Mouse (Mus musculus) left cerebral cortex, postnatal 4 days (tissue): ENCODE measurements around the gene Gm42791. TPM values are rescaled to one million over a fixed set of nuclear protein-coding genes. Genes with fewer than 3 reads are reported as not detected.

Experiments
- DNase-seq: peaks from one replicate; pipeline ENCODE4 v3.0.0-alpha.2; 2022
- intact Hi-C: fragments of 180-260 bp; cut with DNase I; formaldehyde crosslinking; loops from one replicate; pipeline ENCODE4 v1.15.1; 2025
- total RNA-seq, 2 experiments: library from RNA; stranded (reverse); gene quantifications; 2 replicates each; pipeline ENCODE4 v1.2.3; 2021

Gm42791 gene
- total RNA-seq, 2 experiments from 2014 or later: 9.4 to 16.6 TPM

DNA sequence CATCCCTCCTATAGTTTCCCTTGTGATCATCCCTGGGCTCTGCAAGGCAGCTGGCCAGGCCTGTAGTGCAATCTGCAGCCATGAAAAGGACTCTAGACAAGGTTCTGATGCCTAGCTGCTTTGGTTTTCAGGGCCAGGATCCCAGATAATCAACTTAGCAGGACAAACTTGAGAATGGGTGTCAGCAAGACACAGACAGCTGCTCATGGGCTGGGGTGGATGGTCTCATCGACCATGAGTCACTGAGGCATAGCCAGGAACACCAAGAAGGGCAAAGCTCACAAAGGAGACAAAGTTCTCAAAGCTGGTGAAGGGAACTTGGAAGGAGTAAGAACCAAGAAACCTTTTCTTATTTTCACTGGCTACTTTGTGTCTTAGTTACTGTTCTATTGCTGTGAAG is 63.6 kb downstream of the Gm42791 start:
- DNase-seq: no peak
- intact Hi-C loops: no loop called here

DNA sequence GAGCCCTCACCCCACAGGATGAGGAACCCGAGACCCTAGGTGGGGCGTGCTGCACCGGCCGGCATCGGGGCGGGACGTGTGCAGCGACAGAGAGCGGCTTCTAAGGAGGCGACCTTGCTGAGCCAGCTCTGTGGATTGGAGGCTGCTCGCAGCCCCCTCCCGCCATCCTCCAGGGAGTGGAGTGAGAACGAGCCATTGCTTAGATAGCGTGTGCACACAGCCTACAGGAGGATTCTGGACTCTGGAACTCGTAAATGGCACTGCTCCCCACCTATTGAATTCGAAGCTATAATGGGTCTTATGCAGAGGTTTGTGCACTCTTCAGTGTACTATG is 65.9 kb downstream of the Gm42791 start, which contains the start of gene Katnal1:
Gene Katnal1, minus strand, starts transcription at position 205 of the 334 bp plus-strand sequence.
- DNase-seq: no peak
- intact Hi-C loops: no loop called here

DNA sequence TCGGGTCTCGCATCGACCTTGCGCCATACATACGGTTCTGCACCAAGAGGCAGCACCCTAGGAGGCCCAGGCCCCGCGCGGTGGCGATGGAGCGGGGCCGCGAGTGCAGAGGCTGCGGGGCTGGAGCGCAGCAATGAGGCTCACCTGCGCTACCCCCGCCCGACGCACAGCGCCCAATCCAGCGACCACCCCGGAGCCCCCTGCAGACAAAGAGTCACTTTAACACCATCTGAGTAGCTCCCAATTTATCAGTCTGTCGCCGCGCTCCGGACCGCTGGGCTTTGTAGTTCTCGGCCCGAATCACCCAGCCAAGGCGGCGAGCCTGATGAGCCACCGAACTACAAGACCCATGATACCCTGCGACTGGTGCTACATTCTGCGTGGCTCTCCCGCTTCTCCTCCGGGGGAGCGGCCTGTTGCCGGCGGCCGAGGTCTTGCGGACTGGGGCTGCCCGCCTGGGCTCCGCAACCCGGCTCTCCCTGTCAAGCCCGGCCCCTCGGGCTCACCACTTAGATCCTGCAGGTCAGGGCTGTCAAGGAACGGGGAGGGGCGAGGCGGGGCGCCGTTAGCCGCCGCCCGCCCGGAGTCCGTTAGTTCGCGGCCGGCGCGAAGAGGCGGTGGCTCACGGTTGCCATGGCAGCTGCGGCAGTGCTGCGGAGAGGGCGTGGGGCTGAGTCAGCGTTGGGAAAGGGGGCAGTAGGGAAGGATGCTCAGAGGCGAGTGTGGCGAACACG is 66.4 kb downstream of the Gm42791 start:
- intact Hi-C loops: no loop called here
- peak; percentile 96 for DNase-seq

- no peak for DNase-seq
- intact Hi-C loops: no loop called here
Observed at GRCm38 (mm10) chr5:148927717-148928223, 67.2 kb downstream of the Gm42791 start.

GRCm38 (mm10) chr5:148924586-148924985 is 70.4 kb downstream of the Gm42791 start:
- intact Hi-C loops: no loop called here
- no peak for DNase-seq

GRCm38 (mm10) chr5:148924051-148924450 is 70.9 kb downstream of the Gm42791 start:
- intact Hi-C loops: no loop called here
- no peak for DNase-seq

GRCm38 (mm10) chr5:148923408-148923807 is 71.5 kb downstream of the Gm42791 start:
- intact Hi-C loops: no loop called here
- no peak for DNase-seq

DNA sequence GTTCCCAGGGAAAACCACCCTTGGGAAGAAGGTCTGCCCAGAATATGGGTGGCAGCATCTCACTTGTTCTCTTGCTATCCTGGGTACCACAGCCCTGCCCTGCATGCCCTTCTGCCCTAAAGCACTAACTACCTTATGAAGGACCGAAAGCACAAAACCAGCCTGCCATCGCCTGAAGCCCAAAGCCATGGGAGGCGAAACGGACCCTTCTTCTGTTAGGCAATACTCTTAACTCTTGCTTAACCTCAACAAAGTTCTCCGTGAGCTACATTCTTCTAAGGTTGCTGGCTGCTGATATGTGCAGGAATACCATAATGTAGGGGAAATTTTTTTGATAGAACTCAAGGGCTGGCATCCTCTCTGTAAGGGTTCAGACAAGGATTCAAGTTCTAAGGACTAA is 72.2 kb downstream of the Gm42791 start:
- DNase-seq: no peak
- intact Hi-C loops: no loop called here

GRCm38 (mm10) chr5:148918049-148918448 is 76.9 kb downstream of the Gm42791 start:
- DNase-seq: no peak
- intact Hi-C loops: no loop called here

DNA sequence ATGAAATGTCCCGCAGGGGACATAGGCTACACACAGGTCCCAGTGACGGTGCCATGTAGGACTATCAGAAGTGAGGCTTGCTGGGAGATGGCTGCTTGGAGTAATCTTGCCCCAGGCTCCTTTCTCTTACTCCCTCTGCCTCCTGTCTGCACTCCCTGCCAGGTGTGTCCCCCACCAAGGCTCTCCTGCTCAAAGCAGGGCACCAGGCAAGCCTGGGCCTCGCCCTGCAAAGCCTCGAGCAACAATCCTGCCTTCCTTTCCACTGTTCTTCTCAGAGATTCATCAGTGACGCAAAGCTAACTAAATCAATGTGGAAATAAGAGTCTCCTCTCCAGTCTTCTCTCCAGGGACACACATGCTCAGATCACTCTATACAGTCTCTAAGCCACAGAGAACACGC is 78.2 kb downstream of the Gm42791 start:
- intact Hi-C loops: no loop called here
- DNase-seq: no peak

- no peak for DNase-seq
- intact Hi-C loops: no loop called here
Observed at GRCm38 (mm10) chr5:148912262-148912661, 82.7 kb downstream of the Gm42791 start.

- intact Hi-C loops: no loop called here
- DNase-seq: no peak
Observed at GRCm38 (mm10) chr5:148910066-148910465, 84.9 kb downstream of the Gm42791 start.

GRCm38 (mm10) chr5:148909402-148909801 is 85.5 kb downstream of the Gm42791 start:
- peak; percentile 19 for DNase-seq
- intact Hi-C loops: loop anchor here (10.0 kb wide), 1 partner anchor 145 kb away; no protein-coding TSS in a partner anchor

DNA sequence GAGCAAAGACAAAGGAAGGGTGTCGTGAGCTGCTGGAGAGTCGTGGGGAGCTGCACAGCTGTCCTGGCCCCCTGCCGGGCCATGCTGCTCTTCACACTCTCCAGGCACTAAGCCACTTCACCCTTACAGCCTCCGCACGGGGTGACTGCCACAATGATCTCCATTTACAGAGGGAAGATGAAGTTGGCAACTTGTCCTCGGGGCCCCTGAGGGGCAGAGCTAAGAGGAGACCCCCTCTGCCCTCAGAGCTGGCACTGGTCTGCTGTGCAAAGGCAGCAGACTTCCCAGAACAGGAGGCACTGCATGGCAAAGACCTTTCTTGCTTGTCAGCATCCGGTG is 85.9 kb downstream of the Gm42791 start:
- intact Hi-C loops: loop anchor here (10.0 kb wide), 1 partner anchor 146 kb away; no protein-coding TSS in a partner anchor
- peak; percentile 59 for DNase-seq

- intact Hi-C loops: loop anchor here (10.0 kb wide), 1 partner anchor 146 kb away; no protein-coding TSS in a partner anchor
- peak; percentile 15 for DNase-seq
Observed at GRCm38 (mm10) chr5:148908191-148909056, 86.5 kb downstream of the Gm42791 start.

DNA sequence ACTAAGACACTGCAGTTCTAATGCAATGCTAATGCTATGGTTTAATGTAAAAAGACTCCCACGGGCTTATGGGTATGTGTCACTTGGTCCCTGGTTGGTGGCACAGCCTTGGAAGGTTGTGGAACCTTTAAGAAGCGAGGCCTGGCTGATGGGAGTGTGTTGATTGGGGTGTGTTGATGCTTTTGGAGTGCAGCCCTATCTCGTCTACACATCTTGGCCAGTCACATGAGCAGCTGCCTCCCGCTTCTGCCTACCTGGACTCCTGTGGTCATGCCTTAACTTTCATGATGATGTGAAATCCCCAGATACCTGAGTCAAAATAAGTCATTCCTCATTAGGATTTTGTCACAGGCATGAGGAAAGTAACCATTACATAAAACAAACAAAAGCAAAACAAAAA is 88.6 kb downstream of the Gm42791 start:
- no peak for DNase-seq
- intact Hi-C loops: loop anchor here (10.0 kb wide), 1 partner anchor 148 kb away; no protein-coding TSS in a partner anchor

GRCm38 (mm10) chr5:148904846-148905245 is 90.1 kb downstream of the Gm42791 start:
- intact Hi-C loops: loop anchor here (10.0 kb wide), 1 partner anchor 150 kb away; no protein-coding TSS in a partner anchor
- DNase-seq: no peak

DNA sequence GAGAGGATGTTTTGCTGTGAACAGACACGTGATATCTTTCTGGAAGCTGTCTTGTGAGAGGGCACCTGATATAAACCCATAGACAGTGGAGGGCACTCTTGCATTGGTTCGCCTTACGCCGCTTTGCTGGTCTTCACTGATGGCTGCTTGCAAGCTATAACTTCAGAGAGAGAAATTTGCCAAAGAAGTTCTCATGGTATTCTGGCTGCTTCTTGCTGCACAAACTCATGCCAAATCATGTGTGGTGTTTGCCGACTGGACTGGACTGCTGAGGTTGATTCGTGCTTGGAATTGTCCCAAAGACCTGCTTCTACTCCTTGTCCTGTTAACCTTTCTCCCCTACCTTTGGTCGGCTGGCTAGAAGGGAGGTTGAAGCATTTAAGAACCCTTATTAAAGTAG is 95.6 kb downstream of the Gm42791 start:
- intact Hi-C loops: no loop called here
- DNase-seq: no peak

DNA sequence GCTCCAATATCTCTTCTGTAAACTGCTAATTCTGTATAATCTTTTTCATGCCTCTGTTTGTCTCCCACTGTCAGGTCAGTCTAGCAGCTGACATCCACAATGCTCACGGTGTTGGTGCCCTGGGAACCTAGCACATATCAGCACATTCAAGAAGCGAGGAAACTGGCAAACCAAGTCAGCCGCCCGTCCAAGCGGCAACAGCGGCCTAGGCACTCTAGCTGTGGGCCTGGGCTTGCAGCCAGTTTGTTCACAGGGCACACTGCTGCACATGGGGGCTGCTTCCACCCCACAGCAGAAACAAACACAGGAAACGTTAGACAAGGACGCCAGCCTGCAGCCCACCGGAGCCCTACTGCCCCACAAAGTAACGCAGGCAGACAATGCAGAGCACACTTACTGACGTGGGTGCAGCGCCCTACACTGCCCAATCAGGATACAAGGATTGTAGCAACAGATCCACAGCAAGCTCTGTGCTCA is 97.0 kb downstream of the Gm42791 start:
- DNase-seq: peak; percentile 53
- intact Hi-C loops: no loop called here

GRCm38 (mm10) chr5:148897069-148897702 is 97.8 kb downstream of the Gm42791 start:
- intact Hi-C loops: no loop called here
- peak; percentile 21 for DNase-seq

DNA sequence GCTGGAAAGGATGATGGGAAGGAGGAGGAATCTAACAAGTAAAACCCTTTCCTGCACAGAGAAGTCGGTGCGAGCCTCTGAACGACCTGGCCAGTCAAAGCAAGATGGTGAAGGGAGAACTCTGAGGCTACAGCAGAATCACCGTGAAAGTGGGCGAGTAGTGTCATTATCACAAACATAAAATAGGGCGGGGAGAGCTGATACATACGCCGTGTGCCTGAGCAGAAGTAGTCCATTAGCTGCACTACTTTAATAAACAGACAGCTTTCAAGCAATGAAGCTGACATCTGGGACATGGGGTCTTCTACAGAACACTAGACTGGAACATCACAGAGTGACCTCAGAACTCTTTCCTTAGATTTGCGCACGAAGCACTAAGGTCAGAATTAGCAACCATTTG is 98.4 kb downstream of the Gm42791 start:
- intact Hi-C loops: no loop called here
- no peak for DNase-seq
